Mouse (Mus musculus): Measurements from ENCODE around the gene Foxp1.
A peak's percentile ranks its signal among the peaks of the same experiment; 100 is the strongest.

Foxp1 gene

GRCm38 (mm10) chr6:99166169-99166568, 356.4 kb downstream of the Foxp1 start:
- DNase-seq: peak; percentile 41

DNA sequence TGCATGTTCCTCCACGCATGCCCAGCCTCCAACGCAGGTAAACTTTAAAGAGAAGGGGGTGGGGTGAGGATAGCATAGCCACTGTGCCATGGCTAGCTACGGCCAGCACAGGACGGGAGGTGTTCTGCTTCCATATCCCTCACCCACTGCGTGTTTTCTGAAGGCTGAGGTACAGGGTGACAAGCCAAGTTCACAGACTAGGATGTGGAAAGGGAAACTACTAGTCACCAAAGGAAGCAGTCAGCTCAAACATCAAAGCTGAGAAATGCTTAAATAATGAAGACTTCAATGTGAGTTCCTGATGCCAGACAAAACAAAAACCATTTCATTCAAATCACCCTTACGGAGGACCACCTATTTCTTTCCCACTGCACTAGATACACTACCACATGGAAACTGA, 357.8 kb downstream of the Foxp1 start:
- no peak for DNase-seq

- DNase-seq: no peak
These were observed 359.8 kb downstream of the Foxp1 start for GRCm38 (mm10) chr6:99162716-99163115.

DNA sequence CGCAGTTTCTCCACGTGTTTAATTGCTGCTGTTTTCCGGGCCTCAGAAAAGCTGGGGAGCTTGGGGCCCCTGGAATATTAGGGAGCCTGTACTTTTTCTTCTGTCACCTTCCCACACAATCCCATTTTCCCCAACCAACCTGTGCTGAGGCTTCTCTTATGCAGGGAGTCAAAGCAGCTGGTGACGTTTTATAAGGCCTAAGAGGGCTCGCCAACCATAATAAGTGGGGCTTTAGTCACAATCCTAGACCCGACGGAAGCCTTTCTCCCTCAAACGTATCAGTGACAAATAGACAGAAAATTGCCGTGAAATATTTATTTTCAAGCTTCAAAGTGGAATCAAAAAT, 362.2 kb downstream of the Foxp1 start:
- DNase-seq: no peak

DNA sequence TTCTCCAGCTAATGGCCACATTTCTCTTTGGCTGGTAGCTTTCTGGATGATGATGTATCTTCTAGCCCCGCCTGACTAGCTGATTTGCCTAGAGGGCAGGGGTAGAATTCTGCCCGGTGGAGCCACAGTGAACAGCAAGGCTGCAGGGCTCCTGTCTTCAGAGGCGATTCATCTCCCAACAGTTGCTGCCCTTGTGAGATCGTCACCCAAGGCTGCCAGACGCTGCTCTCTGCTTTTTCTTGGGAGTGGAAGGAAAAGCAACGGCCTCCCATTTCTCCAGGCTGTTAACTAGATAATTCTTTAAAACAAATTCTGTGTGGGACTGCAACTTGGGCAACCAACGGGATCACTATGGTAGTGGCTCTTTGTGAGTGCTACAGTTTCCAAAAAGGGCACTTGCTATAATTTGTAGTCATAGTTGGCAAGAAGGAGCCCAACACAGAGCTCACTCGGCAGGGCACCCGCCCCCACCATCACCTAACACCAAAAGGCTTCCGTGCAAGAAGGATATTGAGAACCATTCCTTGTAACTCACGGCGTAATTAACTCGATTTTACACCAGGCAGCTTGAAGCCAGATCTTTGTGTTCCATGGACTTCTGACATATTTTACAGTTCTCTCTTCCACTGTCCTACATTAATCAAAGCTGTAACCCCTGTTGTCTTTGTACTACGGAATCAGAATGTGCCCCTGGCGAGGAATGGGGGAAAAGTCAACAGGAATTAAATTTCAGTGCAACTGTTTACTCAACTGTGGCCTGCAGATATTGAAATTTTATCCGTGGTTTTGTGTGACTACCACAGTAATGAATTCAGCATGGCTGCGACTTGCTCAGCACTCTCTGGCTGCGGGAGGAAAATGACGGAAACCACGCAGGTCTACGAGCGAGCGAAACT, 362.8 kb downstream of the Foxp1 start:
- no peak for DNase-seq

DNA sequence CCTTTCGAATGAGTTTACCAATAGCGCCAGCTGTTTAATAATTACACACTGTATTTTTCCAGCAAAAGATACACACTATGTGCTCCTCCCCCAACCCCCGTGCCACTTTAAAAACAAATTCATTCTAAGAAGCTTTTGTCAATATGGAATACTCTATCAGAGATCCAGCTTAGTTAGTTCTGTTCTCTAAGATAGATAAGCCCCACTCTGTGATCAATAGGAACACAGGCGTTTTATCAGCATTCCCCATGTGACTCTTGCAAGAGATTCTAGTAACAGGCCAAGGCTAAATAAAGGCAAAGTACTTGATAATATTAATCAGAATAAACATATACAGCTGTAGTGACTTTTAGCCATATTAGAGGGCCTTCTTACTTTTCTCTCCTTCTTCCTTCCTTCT, 368.8 kb downstream of the Foxp1 start:
- DNase-seq: no peak

DNA sequence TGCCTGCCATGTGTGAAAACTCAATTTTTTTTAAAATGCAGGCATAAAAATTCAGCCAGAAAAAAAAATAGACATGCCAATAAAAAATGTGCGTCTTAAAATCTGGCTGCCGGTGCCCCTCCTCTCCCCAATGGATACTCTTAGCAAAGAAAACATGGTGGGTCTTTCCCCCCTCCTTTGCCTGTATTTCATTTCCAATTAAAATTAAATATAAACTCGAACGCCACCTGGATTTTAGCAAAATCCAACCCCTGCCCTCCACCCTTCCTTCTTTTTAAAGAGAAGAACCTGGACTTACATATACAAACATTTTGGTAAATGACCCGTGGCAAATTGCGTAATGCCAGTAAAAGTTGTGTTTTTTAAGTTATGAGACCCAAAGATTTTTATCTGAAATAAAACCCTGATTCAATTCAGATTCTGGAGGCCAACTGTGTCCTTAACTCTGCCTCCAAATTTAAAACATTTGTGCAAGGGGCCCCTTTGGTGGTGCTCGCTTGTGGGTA, 376.1 kb downstream of the Foxp1 start:
- DNase-seq: no peak

DNA sequence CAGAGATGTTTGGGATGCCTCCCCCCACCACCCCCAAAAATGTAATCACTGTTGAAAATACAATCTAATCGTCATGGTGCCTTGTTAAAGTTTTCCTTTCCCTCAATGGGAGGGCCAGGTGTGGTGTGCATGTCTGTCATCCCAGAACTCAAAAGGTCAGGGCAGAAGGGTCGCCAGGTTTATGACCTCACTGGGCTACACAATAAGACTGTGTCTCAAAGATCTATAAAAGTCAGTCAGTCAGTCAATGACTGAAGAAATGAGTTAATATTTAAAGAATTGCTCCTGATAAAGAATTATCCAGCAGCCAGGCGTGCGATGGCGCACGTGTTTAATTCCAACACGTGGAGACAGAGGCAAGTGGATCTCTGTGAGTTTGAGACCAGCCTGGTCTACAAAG, 377.5 kb downstream of the Foxp1 start:
- DNase-seq: no peak

- DNase-seq: no peak
These were observed 378.8 kb downstream of the Foxp1 start for GRCm38 (mm10) chr6:99143756-99144036.

DNA sequence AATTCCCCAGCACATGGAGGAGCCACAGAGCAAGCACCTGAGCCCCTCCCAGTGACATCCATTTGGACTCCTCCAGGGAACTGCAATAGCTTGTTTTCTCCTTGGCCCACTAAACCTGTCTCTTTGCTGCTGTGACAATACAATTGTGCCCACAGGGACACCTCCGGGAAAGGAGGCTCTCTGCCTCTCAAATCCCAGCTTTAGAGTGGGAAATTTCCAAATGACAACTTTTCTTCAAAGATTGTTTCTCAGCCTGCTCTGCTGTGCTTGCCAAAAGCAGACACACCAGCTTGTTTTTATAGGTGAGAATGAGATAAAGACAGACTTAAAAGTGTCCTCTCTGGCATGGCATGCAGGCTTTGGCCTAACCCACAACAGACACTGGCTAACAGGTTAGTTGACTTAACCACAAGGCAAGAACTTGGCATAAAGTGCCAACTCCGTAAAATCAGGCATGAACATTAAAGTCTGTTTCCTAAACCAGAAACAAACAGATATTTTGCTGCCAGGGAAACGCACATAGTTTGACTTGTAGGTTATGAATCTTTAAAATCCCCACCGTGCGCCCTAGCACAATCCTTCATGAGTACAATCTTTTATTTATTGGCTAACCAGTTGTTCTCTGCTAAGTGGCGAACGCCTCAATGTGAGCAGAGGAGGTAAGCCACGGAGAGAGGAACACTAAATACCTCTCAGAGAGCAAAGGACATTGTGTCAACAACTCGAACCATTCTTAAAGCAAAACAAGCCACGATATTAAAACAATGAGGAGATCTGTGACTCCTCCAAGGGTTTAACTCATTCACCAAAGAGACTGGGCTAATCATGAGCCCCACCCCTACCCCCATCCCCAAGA, 379.4 kb downstream of the Foxp1 start:
- DNase-seq: no peak

GRCm38 (mm10) chr6:99138041-99138440, 384.5 kb downstream of the Foxp1 start:
- DNase-seq: no peak

- no peak for DNase-seq
These were observed 385.4 kb downstream of the Foxp1 start for GRCm38 (mm10) chr6:99137071-99137470.

DNA sequence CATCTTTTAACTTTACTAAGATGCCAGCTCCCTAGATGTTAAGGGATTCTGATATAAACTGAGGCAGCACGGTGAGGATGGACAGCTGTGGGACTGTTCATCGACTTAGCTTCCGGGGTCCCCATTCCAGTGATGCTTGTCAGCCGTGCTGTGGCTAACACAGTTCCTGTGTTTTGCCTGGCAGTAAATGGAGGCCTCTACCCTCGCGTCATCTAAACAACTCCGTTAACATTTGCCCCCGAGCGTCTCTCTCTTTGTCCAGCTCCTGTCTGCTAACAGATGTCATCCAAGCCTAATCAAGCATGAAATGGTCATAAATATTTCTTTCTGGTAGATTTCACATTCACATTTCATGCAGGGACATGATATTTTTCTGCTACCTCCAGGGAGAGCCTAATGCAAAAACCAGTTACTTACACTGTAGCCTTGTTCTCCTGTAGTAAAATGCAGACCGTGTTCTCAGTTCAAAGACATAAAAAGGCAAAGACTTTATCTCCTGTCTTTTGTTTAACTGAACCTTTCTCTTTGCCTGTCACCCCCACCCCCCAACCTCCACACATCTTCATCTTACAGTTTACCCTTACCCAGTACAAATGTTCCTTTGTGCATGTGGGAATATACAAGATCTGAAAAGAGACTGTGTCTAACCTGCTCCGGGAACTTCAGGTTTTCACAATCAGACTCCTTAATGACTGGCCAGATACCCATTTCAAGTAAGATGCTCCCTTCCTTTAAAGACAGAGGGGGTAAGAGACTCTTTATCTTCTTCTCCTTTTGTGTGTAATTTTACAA, 386.4 kb downstream of the Foxp1 start:
- DNase-seq: no peak

DNA sequence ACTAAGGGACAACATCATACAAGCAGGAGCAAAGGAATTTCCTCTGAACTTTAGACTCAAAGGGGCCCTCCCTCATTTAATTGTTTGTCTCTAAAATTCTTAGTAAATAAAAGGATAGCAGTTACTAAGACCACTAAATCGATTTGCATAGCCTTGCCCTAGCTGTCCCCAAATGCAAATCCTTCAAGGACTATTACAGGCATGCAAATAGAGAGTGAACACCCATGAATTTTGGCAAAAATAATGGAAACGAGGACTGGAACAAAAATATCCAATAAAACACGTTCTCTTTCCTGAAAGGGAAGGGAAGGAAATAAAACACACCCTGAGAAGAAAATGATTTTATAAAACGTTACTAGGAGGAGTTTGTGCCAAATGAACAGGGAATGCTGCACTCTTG, 390.7 kb downstream of the Foxp1 start:
- no peak for DNase-seq

- no peak for DNase-seq
These were observed 391.6 kb downstream of the Foxp1 start for GRCm38 (mm10) chr6:99130758-99131410.

- no peak for DNase-seq
These were observed 395.8 kb downstream of the Foxp1 start for GRCm38 (mm10) chr6:99126717-99127116.

GRCm38 (mm10) chr6:99120776-99121766, 401.4 kb downstream of the Foxp1 start:
- no peak for DNase-seq

GRCm38 (mm10) chr6:99118534-99118933, 404.0 kb downstream of the Foxp1 start:
- DNase-seq: no peak

- no peak for DNase-seq
These were observed 405.1 kb downstream of the Foxp1 start for GRCm38 (mm10) chr6:99117411-99117810.

GRCm38 (mm10) chr6:99111856-99112255, 410.7 kb downstream of the Foxp1 start:
- DNase-seq: no peak

GRCm38 (mm10) chr6:99108417-99108816, 414.1 kb downstream of the Foxp1 start:
- no peak for DNase-seq

Data from right cerebral cortex, postnatal 25 days (tissue).